Mouse (Mus musculus) cerebellum, adult 18-20 months (tissue): ENCODE results near the gene Cnr2.

Source experiments
- DNase-seq, 2 experiments: peaks; one replicate each; pipeline ENCODE4 v3.0.0; 2021

Gene Cnr2

DNA sequence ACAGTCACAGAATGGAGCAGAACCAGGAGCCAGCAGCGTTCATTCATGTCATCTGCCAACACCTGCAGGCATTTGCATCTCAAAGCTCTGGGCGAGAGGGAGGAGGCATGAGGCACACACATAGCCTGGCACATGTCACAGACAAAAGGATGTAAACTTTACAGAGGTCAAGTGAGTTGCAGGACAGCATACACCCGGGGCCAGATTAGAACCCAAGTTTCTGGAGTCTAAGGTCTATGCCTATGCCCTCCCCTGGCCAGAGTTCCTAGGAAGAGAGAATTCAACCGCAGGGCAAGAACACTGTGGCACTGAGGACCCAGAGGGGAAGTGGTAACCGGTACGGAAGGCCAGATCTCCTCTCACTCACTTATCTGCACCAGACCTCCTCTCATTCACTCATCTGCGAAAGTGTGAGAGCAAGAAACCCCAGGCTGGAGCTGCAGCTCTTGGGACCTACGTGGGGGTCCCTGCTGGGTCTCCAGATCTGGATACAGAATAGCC lies at the start of gene Cnr2:
Cnr2 (plus strand) TSS at position 324 of the 501 bp plus-strand sequence.
- no peak for DNase-seq

DNA sequence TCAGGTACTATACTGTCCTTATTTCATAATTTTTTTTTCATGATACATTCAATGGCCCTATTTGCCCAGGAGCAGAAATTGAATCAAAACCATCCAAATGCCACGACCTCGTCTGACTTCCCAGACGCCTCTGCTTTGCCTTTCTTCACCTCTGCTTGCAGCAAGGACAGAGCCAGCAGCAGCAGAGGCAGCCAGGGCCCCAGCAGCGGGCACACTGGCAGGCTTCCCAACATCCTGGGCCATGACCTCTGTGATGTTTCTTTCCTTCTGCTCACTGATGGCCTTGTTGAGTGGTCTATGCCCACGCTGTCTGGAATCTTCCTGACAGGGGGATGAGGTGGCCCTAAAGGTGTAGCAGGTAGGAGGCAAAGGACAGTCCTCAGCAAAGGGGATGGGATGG lies 47.6 kb upstream of the Cnr2 start:
- DNase-seq = no peak

DNA sequence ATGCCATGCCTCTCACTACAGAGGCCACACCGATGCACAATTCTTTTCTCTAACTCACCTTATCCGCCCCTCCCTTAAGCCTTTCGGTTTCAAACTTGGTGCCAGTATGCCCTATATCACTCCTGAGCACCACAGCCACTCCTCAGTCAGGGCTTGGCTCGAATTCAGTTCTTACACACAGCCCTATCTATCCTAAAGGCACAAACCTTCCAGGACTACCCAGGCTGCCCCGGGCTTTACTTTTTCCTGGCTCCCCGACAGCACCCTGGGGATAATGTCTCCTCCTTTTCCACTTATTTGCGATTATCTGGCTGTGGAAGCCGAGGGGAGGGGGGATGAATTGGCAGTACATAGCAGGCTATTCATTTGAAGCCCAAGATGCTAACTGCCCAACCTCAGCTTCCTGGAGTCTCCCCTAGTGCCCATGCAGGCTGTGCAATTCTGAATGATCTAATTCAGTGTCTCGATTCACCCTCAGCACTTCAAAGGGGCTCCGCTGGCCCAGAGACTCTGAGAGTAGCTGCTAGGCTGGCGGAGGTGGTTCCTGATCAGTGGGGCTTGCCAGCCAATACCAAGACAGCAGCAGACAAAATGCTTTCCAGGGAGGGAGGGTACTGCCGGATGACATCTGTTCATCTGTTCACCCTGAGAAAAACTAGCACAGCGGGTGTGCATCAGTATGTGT lies 44.6 kb upstream of the Cnr2 start:
- no peak for DNase-seq

DNA sequence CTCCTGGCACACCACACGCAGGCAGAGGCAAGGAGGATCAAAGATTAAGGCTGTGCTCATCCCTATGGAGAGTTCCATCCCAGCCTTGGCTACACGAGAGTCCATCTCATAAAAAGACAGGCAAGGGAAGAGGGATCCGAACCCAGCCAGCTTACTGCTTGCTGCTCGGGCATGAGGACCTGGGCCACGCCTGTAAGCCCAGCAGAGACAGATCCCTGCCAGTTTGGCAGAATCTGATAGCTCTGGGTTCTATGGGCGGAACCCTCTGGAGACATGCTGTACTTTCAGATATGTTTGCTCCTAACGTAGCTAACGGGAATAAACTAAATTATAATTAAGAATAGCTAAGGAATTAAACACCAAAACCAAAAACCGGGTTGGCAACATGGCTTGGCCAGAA lies 43.3 kb upstream of the Cnr2 start:
- no peak for DNase-seq

DNA sequence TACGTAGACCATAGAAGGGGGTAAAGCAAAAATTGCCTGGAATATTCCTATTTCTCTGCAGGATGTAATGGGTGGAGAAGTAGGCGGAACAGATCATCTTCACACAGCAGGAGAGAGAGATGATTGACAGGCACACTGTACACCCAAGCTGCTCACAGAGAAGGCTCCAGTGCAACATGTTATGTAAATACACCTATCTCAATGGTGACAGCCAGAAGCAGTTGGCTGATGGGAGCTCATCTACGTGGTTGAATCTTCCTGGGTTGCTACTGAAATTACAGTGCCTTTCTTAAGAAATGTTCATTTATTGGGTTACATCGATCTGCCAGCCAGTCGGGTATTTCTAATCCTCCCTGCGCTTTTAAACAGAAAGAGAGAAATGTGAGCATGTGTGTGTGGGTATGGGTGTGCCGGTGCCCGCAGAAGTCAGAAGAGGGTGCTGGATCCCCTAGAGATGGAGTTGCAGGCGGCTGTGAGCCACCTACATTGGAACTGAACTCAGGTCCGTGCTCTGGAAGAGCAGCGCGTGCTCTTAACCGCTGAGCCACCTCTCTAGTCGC lies 41.1 kb upstream of the Cnr2 start:
- DNase-seq = no peak

DNA sequence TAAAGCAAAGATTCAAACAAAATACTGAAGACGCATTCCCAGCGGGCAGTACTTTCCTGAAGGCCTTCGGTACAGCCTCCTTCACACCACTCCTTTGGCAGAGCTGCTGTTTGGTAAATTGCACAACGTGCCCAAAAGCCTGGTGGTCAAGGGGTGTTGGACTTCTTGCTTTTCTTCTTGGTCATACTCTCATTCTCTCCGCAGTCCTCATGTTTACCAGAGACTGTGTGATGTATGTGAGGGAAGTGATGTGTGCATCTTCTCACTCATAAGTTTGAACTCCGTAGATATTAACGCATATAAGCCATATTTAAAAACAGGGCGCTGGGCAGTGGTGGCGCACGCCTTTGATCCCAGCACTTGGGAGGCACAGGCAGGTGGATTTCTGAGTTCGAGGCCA lies 40.6 kb upstream of the Cnr2 start:
- DNase-seq = no peak

DNA sequence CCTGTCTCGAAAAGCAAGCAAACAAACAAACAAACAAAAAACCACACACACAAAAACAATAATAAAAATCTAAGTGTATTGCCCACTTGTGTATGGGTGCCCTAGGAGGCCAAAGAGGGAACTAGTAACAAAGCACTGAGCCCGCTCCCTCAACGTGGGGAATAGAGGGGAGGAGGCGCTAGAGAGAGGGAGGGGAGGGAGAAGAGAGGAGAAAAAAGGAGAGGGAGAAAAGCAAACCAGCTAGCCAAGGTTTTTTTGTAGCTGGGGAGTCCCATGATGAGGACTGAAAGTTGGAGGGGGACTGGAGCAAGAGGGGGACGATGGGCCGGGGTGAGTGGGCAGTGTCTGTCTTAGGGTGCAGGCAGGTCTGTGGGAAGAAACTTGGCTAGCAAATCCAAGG lies 40.1 kb upstream of the Cnr2 start:
- no peak for DNase-seq

DNA sequence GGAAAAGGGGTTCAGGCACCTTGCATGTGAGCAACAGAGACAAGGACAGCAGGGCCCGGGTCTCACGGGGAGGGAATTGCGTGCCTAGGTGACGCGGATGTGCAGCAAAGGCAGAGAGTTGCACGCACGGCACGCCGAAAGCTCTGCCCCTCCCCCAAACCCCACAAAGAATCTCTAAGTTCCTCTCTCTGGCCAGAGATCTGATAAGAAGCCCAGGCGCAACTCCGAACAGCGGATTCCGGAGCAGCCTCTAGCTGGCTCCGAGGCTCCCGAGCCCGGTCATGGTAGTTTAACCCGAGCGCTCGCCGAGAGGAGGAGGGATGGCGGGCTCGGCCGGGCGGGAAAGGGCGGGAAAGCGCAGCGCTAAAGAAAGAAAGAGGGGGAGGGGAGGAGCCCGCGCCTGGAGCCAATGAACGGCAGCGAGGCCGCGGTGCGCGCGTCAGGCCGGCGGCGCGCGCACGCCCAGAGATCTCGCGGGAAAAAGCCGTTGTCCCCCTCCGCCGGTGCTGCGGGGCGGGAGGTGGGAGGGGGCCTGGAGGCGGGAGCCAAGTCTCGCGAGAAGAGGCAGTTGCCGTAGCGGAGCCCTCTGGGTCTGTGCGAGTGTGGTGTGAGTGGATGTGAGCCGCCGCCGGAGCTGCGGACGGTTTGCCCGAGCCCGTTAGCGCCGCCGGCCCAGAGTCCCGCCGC lies 39.5 kb upstream of the Cnr2 start, which contains the start of gene Srsf10:
Srsf10 (plus strand) TSS at position 212 of the 687 bp plus-strand sequence.
- DNase-seq = peak; percentile 94 to 95

DNA sequence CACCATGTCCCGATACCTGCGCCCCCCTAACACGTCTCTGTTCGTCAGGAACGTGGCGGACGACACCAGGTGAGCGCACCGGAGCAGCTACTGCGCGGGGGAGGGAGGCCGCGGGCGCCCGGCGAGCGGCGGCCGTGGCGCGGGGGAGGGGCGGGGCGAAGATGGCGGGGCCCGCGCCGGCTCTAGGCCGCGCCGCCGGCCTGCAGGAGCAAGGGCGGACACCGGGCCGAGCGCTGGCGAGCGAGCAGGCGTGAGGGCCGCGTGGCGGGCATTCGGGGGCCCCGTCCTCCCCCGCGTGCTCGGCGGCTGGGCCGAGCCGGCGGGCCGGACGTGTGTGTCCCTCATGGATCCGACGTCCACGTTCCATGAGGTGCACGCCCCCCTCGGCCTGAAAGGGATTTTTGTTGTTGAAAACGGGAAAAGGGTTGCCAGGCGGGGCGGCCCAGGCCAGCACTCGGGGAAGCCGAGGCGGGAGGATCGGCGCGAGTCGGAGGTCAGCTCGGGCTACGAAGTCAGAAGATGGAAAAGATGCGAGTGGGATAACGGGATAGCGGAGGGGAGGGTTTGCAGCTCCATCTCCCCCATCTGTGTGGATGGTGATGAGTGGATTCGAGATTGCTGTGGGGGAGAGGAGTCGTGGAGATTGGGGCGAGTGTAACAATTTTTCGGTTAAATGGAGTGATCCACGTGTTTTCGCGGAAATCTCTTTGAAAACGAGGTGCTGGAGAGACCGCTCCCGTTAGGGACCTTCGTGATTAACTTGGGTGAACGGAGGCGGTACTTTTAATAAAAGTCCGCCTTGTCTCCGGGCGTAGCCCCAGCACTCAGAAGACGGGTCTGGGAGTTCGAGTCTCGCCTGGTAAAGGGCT lies 38.7 kb upstream of the Cnr2 start:
- DNase-seq = peak; percentile 19 to 55

DNA sequence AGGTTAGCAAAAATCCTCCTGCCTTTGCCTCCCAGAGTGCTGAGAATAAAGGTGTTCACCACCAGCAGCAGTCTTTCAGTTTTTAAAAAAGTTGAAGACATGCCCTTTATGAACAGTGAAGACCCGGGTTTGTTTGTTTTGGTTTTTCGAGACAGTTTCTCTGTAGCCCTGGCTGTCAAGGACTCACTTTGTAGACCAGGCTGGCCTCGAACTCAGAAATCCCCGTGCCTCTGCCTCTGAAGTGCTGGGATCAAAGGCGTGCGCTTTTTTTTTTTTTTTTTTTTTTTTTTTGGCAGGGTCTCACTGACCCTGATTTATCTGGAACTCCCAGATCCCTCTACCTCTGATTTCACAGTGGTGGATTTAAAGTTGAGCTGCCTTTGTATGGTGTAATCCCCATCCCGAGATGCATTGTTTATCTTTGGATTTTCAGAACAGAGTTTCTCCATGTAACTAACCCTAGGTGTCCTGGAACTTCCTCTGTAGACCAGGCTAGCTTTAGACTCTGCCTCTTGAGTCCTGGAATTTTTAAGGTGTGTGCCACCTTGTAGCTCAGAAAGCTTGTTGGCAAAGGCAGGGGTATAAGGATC lies 37.5 kb upstream of the Cnr2 start:
- DNase-seq = no peak

DNA sequence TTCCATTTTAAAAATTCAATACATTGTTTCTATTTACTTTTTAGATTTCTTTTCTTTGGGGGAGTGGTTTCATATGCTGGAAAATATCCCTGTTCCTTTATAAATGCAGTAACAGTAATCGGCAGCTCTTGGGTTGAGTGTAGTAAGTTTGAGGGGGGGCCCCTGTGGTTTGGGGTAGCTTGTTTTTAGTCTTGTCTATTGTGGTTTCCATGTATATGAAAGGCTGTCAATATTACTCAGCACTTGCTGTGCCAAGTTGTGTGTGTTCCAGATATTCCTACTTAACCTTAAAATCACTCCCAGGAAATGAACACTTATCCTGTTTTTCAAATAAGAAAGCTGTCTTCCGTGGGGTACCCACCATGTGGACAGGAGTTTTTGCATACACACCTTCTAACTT lies 26.2 kb upstream of the Cnr2 start:
- no peak for DNase-seq

DNA sequence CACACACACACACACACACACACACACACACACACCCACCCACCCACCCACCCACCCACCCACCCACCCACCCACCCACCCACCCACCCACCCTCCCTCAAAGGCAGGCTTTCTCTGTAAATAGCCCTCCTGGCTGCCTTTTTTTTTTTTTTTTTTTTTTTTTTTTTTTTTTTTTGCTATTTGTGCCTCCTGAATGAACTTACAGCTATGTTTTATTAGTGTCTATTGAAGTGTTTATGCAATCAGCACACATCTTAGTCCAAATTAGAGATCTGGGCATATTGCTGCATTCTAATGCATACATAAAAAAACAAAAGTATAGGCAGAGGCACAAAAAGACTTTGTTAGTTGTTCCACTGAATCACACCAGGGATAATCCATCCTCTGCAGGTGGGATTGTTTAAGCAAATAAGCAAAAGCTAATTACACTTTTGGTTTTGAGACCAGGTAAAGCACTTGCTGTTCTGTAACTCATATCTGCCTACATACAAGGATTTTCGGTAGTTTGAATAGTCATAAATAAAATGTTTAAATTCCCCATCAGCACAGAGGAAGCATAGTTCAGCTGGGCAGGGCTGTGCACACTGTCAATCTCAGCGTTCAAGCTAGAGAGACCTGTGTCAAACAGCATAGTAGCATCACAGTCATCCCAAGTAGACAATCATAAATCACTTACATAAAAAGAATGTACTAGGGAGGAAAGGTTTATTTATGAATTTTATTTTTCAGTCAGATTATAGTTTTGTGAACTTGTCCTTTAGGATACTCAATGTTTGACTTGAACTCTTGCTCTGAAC lies 24.8 kb upstream of the Cnr2 start:
- no peak for DNase-seq

DNA sequence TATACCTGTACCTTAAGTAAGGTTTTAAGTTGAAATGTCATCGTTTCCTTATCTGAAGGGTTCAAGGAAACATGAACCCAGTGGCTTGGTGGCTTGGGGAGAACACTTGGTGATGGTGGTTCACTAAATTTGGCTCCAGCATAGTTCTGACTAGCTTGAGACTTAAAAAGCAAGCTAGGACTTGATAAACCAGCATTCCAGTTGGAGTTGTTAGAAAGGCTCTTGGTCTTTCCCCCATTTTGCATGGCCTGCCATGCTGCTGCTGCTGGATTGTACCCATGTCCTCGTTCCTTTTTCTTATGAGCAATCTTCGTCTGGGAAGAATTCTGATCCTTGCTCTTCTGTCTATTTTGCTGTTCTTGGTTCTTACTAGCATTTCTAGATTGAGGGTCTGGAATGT lies 23.2 kb upstream of the Cnr2 start:
- no peak for DNase-seq

DNA sequence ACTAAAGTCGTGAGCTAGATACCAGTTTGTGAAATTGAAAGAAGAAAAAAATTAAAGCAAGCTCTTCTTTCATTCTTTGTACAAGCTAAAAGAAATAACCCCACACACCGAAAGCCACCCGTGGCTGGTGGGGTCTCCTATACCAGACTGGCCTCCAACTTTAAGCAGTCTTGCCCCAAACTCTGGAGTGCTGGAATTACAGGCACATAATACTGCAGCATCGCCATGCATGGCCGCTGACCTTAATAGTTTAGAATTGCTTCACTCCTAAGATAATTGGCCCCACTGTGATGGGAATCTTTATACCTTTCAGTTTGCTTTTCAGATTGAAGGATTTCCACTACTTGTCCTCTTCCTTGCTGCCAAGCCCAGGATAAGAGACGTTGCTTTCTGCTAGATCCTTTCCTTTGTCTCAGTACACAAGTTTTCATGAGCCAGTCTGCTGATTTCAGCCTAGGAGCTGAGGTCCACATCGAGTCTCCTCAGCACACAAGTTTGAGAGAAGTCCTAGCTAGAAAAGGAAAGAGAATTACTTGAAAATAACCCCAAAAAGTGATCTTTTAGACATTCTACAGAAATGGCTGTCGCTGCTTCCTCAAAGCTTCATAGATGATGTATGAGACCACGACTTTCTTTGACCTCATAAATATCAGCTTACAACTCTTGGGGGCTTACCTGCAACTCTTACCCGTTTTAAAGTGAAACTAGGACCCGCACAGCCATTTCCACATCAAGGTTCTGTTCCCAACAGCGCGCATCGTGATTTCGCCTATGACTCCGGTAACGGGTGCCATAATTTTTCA lies 22.4 kb upstream of the Cnr2 start:
- DNase-seq = no peak

DNA sequence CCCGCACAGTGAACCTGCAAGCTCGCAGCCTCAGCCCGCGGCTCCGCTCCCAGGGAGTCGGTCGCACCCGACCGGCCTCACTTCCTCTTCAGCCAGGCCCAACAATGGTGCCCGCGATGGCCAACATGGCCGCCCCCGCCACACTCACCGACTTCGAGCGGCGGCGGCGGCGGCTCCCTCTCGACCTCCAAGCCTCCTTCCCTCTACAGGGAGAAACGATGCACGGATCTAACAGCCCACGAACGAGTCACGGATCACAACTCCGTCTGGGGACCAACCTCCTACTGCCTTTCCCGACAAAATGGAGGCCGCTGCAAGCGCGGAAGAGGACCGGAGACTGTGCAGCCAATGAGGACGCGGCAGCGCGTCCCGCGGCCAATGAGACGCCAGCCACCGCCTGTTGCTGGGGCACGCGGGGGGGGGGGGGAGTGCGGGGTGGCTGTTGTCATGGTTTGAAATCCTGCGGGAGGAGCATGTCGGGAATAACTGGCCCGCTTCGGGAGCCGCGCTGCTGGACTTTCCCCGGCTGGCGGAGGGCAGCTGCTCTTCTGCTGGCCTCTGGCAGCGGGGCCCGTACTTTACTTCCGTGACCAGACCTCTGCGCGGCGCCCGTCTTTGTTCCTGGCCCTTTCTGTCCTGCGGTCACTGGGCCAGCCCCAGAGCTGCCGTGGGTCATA lies 21.5 kb upstream of the Cnr2 start, which contains the start of gene Pnrc2:
Pnrc2 (minus strand) TSS at position 325 of the 677 bp plus-strand sequence.
- DNase-seq = peak; percentile 87 to 90

DNA sequence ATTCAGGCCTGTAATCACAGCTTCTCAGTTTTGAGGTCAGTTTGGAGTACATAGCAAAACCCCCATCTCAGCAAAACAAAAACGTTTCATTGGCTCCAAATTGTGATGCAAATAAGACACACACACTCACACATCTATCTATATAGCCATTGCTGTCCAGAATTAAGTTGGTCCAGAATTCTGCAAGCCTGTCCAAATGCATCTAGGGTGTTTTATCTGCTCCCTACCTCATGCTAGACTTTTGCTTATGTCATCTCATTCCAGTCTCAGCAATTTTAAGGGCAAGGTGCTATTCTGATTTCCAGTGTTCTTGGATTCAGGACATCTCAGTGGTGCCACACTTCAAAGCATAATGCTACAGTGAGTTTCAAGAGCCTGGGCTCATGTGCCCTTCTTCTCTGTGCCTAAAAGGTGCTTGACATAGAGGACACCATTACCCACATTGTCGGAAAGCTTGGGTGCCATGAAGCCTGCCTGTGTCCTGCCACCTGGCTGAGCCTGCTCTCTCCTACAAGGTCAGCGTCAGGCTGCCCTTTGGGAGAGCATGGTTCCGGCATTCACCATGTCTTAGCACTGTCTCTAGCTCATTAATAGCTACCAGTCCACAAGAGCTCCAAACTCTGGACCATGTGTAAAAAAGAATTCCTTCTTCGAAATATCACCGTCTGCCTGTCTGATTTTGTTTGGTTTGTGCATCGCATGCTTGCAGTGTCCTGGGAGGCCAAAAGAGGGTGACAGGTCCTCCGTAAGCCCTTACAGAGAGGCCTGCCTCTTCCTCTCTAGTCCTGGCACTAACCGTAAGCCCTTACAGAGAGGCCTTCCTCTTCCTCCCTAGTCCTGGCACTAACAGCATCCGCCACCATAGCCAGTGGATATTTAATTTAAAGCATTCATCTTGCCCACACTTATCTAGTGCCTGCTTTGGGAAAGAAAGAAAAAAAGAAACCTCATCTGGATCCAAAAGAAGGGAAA lies 20.3 kb upstream of the Cnr2 start:
- DNase-seq = no peak

DNA sequence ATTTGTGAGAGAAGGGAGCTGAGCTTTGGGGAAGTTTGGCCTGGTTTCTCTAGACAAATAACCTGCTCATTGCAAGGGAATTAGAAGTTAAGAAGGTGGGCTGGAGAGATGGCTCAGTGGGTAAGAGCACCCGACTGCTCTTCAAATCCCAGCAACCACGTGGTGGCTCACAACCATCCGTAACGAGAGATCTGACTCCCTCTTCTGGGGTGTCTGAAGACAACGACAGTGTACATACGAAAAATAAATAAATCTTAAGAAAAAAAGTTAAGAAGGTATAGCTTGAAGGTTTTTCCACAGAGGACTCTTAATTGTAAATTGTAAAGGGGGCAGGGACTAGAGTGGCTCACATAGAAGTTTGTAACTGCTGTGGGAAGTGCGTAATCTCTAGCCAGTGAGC lies 19.6 kb upstream of the Cnr2 start:
- DNase-seq = no peak

DNA sequence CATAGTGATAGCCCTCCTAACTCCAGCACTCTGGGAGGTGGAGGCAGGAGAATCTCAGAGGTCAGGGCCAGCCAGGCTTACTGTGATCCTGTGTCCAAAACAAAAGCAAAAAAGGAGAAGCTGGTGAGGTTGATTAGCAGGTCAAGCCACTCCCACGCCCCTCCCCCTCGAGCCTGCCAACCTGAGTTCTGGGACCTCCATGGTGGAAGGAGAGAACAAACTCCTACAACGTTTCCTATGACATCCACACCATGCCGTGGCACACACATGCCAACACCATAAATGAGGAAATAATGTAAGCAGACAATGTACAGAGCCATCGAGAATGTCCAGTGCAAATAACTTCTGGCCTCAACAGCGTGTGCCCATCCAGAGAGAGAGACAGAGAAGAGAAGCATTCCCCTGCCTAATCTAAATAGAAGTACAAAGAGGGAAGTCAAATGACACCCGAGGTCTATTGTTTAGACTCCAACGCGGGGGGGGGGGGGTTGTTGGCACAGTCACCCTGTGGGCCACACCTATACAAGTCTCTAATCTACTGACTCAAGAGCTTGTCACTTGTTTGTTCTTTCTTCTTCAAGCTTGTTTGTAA lies 19.1 kb upstream of the Cnr2 start:
- peak; percentile 18 to 34 for DNase-seq

DNA sequence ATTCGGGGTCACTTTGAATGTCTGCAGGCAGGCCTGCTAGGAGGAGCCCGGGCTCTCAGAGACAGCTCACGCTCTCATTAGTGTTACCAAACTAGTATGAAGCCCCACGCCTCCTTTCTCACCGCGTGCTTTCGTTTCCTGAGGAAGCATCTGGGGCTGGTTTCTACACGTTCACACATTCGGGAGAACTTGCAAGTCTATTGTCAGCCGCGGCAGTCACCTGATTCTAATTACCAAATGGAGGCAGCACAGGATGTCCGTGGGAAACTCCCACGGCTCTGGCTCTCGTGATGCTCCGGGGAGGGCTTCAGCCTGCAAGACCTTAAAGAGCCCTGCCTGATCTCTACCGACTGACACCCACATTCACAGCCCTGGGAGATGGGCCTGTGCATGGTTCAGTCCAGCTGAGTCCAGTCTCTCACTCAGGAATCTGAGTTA lies 18.6 kb upstream of the Cnr2 start:
- peak; percentile 63 to 65 for DNase-seq
